In the genomic region with DNA sequence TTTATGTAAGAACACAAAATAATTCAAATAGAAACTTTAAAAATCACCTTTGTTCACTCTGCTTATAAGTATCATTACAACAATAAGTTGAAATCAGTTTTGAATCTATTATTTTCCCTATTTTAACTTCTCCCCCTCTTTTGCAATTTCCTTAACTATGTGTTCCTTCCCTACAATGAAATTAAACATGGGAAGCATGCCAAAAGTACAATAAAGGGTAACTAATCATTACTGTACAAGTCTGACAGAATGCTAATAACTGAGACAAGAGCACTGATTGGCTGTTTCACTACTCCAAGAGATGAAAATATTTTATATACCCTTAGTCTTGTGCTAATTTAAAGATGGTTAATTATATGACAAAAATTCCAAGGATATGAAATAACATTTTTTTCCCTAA, we compare ENCODE assay signal across 17 mouse cellular contexts.
"Had no signal": no experiment of that assay in that cellular context is flagged by ENCODE, and none has a peak within 500 bp of the region (broad histone marks: within the 10 kb centered on the region; RNA-seq: fewer than 3 reads in every experiment).

No protein-coding gene starts in this region.

- H3K36me3 ChIP-seq: liver, embryonic 15.5 days; midbrain, embryonic 13.5 days; midbrain, embryonic 15.5 days; neural tube, embryonic 12.5 days; stomach, embryonic 15.5 days had no signal

- H3K9me3 ChIP-seq: liver, embryonic 15.5 days; megakaryocyte, embryonic 14.5 days; midbrain, embryonic 13.5 days; midbrain, embryonic 15.5 days; neural tube, embryonic 12.5 days; stomach, embryonic 15.5 days had no signal

- H3K9ac ChIP-seq: liver, embryonic 15.5 days; liver, postnatal 0 days; midbrain, embryonic 13.5 days; midbrain, embryonic 15.5 days; neural tube, embryonic 12.5 days; stomach, embryonic 15.5 days had no signal

- DNase-seq: liver, postnatal 0 days; lung, adult 2 months; lung, postnatal 10 days; lung, postnatal 36 days; right cerebral cortex, postnatal 14 days; thymus, adult 18-20 months; thymus, postnatal 14 days; thymus, postnatal 36 days had no signal

- H3K4me2 ChIP-seq: midbrain, embryonic 11.5 days; midbrain, embryonic 13.5 days; midbrain, embryonic 15.5 days; neural tube, embryonic 12.5 days; stomach, embryonic 15.5 days had no signal

- H3K4me3 ChIP-seq: liver, embryonic 15.5 days; megakaryocyte, embryonic 14.5 days; midbrain, embryonic 13.5 days; midbrain, embryonic 15.5 days; neural tube, embryonic 12.5 days; stomach, embryonic 15.5 days had no signal

- H3K27me3 ChIP-seq: liver, embryonic 15.5 days; megakaryocyte, embryonic 14.5 days; midbrain, embryonic 15.5 days; neural tube, embryonic 12.5 days; stomach, embryonic 15.5 days had no signal

- H3K27ac ChIP-seq: macrophage; midbrain, embryonic 13.5 days; midbrain, embryonic 15.5 days; neural tube, embryonic 12.5 days; stomach, embryonic 15.5 days; stomach, postnatal 0 days had no signal

- H3K4me1 ChIP-seq: megakaryocyte, embryonic 14.5 days; midbrain, embryonic 13.5 days; midbrain, embryonic 15.5 days; neural tube, embryonic 12.5 days; stomach, embryonic 15.5 days had no signal

- ATAC-seq: liver, postnatal 0 days; midbrain, embryonic 15.5 days had no signal
